Mouse (Mus musculus): Measurements from ENCODE around the gene Rnf26.

Rnf26 gene

GRCm38 (mm10) chr9:44075276-44075995, 37.9 kb downstream of the Rnf26 start:
- DNase-seq (ENCODE audit: low spot score) = no peak

- no peak for DNase-seq (ENCODE audit: low spot score)
Observed at GRCm38 (mm10) chr9:44074395-44075275, 38.7 kb downstream of the Rnf26 start.

- DNase-seq (ENCODE audit: low spot score) = no peak
Observed at GRCm38 (mm10) chr9:44073115-44073514, 40.2 kb downstream of the Rnf26 start.

- no peak for DNase-seq (ENCODE audit: low spot score)
Observed at GRCm38 (mm10) chr9:44072599-44072915, 40.8 kb downstream of the Rnf26 start.

- no peak for DNase-seq (ENCODE audit: low spot score)
Observed at GRCm38 (mm10) chr9:44071914-44072598, 41.3 kb downstream of the Rnf26 start.

GRCm38 (mm10) chr9:44070844-44071231, 42.5 kb downstream of the Rnf26 start:
- no peak for DNase-seq (ENCODE audit: low spot score)

- no peak for DNase-seq (ENCODE audit: low spot score)
Observed at GRCm38 (mm10) chr9:44070113-44070843, 43.0 kb downstream of the Rnf26 start.

- DNase-seq (ENCODE audit: low spot score) = no peak
Observed at GRCm38 (mm10) chr9:44069252-44069651, 44.1 kb downstream of the Rnf26 start.

- no peak for DNase-seq (ENCODE audit: low spot score)
Observed at GRCm38 (mm10) chr9:44067960-44068330, 45.4 kb downstream of the Rnf26 start.

GRCm38 (mm10) chr9:44067241-44067959, 45.9 kb downstream of the Rnf26 start:
- DNase-seq (ENCODE audit: low spot score) = no peak

- peak; percentile 97 for DNase-seq (ENCODE audit: low spot score)
Observed at GRCm38 (mm10) chr9:44066785-44067225, 46.5 kb downstream of the Rnf26 start, which contains the start of gene Usp2. Gene Usp2, plus strand, starts transcription at chr9:44067021.

GRCm38 (mm10) chr9:44065177-44065576, 48.1 kb downstream of the Rnf26 start:
- no peak for DNase-seq (ENCODE audit: low spot score)

- DNase-seq (ENCODE audit: low spot score) = no peak
Observed at GRCm38 (mm10) chr9:44058606-44059005, 54.7 kb downstream of the Rnf26 start.

GRCm38 (mm10) chr9:44053936-44054335, 59.4 kb downstream of the Rnf26 start:
- no peak for DNase-seq (ENCODE audit: low spot score)

GRCm38 (mm10) chr9:44052855-44053254, 60.5 kb downstream of the Rnf26 start:
- no peak for DNase-seq (ENCODE audit: low spot score)

- no peak for DNase-seq (ENCODE audit: low spot score)
Observed at GRCm38 (mm10) chr9:44049381-44050165, 63.7 kb downstream of the Rnf26 start.

- DNase-seq (ENCODE audit: low spot score) = no peak
Observed at GRCm38 (mm10) chr9:44048541-44049380, 64.6 kb downstream of the Rnf26 start.

- DNase-seq (ENCODE audit: low spot score) = no peak
Observed at GRCm38 (mm10) chr9:44047571-44048490, 65.5 kb downstream of the Rnf26 start.

All from ovary, adult 18-20 months (tissue).